Mouse (Mus musculus): ENCODE measurements around the gene Klhl22. TPM values are rescaled to one million over a fixed set of nuclear protein-coding genes. Genes with fewer than 3 reads are reported as not detected.

Klhl22 gene
- polyA plus RNA-seq, 1 experiment from 2014 or later: 52.6 TPM

GRCm38 (mm10) chr16:17796971-17797811, 37.8 kb downstream of the Klhl22 start, which contains the start of gene Scarf2:
Gene Scarf2, plus strand, starts transcription at chr16:17797282.
- Histone ChIP-seq H3K27me3 (ENCODE audit: low read depth, poor library complexity, severe bottlenecking) (peaks cover 89% of the 10 kb centered on the region), H3K27ac (replicated peaks) (peak within 1 kb of the TSS; percentile 80), H3K36me3 (peaks cover 14% of the 10 kb centered on the region), H3K9me3 (replicated peaks) (no peaks in the 10 kb centered on the region), H3K4me3 (peak within 1 kb of the TSS; percentile 56), H3K4me1 (peaks cover 32% of the 10 kb centered on the region)
- WGBS: 1% methylated on average over 81 of the region's 81 CpGs
- peak; percentile 69 for DNase-seq (ENCODE audit: low spot score)

- H3K9me3 ChIP-seq (replicated peaks): no peaks in the 10 kb centered on the region
- peak; percentile 64 for DNase-seq (ENCODE audit: low spot score)
- H3K27ac ChIP-seq (replicated peaks): peak overlapping the region; percentile 80
- peak overlapping the region; percentile 56 for H3K4me3 ChIP-seq
- H3K36me3 ChIP-seq: peaks cover 7% of the 10 kb centered on the region
- WGBS: 2% methylated on average over 29 of the region's 29 CpGs
- peaks cover 95% of the 10 kb centered on the region for H3K27me3 ChIP-seq (ENCODE audit: low read depth, poor library complexity, severe bottlenecking)
- H3K4me1 ChIP-seq: peaks cover 38% of the 10 kb centered on the region
Measured at GRCm38 (mm10) chr16:17797812-17798311, 38.4 kb downstream of the Klhl22 start.

- Histone ChIP-seq H3K36me3 (peaks cover 5% of the 10 kb centered on the region), H3K9me3 (replicated peaks) (no peaks in the 10 kb centered on the region), H3K27ac (replicated peaks) (peak overlapping the region; percentile 80; the same call in 1 of the 2 replicates), H3K4me3 (peak overlapping the region; percentile 56), H3K27me3 (ENCODE audit: low read depth, poor library complexity, severe bottlenecking) (peaks cover 100% of the 10 kb centered on the region), H3K4me1 (peaks cover 45% of the 10 kb centered on the region)
- DNase-seq (ENCODE audit: low spot score): peak; percentile 68
- WGBS: 2% methylated on average over 44 of the region's 45 CpGs
Measured at GRCm38 (mm10) chr16:17798321-17799180, 39.1 kb downstream of the Klhl22 start.

- H3K36me3 ChIP-seq: no peaks in the 10 kb centered on the region
- no peak overlapping the region for H3K4me3 ChIP-seq
- no peak for DNase-seq (ENCODE audit: low spot score)
- H3K9me3 ChIP-seq (replicated peaks): no peaks in the 10 kb centered on the region
- H3K27ac ChIP-seq (replicated peaks): no peak overlapping the region
- H3K4me1 ChIP-seq: peaks cover 56% of the 10 kb centered on the region
- peaks cover 100% of the 10 kb centered on the region for H3K27me3 ChIP-seq (ENCODE audit: low read depth, poor library complexity, severe bottlenecking)
Measured at GRCm38 (mm10) chr16:17799584-17799983, 40.2 kb downstream of the Klhl22 start.

GRCm38 (mm10) chr16:17801777-17802455, 42.5 kb downstream of the Klhl22 start:
- Histone ChIP-seq H3K9me3 (replicated peaks) (no peaks in the 10 kb centered on the region), H3K4me1 (peaks cover 67% of the 10 kb centered on the region), H3K36me3 (no peaks in the 10 kb centered on the region), H3K27me3 (ENCODE audit: low read depth, poor library complexity, severe bottlenecking) (peaks cover 100% of the 10 kb centered on the region), H3K4me3 (no peak overlapping the region), H3K27ac (replicated peaks) (no peak overlapping the region)
- DNase-seq (ENCODE audit: low spot score): peak; percentile 33
- WGBS: 2% methylated on average over 7 of the region's 7 CpGs

GRCm38 (mm10) chr16:17802456-17802838, 43.0 kb downstream of the Klhl22 start:
- Histone ChIP-seq H3K4me3 (peak overlapping the region; percentile 48), H3K27ac (replicated peaks) (no peak overlapping the region), H3K27me3 (ENCODE audit: low read depth, poor library complexity, severe bottlenecking) (peaks cover 100% of the 10 kb centered on the region), H3K4me1 (peaks cover 67% of the 10 kb centered on the region), H3K9me3 (replicated peaks) (no peaks in the 10 kb centered on the region), H3K36me3 (no peaks in the 10 kb centered on the region)
- 4% methylated on average over 18 of the region's 18 CpGs for WGBS
- DNase-seq (ENCODE audit: low spot score): no peak

GRCm38 (mm10) chr16:17802839-17803674, 43.6 kb downstream of the Klhl22 start:
- peak; percentile 51 for DNase-seq (ENCODE audit: low spot score)
- peaks cover 67% of the 10 kb centered on the region for H3K4me1 ChIP-seq
- H3K36me3 ChIP-seq: no peaks in the 10 kb centered on the region
- H3K27ac ChIP-seq (replicated peaks): no peak overlapping the region
- H3K27me3 ChIP-seq (ENCODE audit: low read depth, poor library complexity, severe bottlenecking): peaks cover 100% of the 10 kb centered on the region
- peak overlapping the region; percentile 48 for H3K4me3 ChIP-seq
- H3K9me3 ChIP-seq (replicated peaks): no peaks in the 10 kb centered on the region
- 2% methylated on average over 83 of the region's 83 CpGs for WGBS

- H3K4me1 ChIP-seq: peaks cover 61% of the 10 kb centered on the region
- peak overlapping the region; percentile 57 for H3K4me3 ChIP-seq
- no peaks in the 10 kb centered on the region for H3K36me3 ChIP-seq
- no peaks in the 10 kb centered on the region for H3K9me3 ChIP-seq (replicated peaks)
- H3K27ac ChIP-seq (replicated peaks): no peak overlapping the region
- peaks cover 99% of the 10 kb centered on the region for H3K27me3 ChIP-seq (ENCODE audit: low read depth, poor library complexity, severe bottlenecking)
- peak; percentile 40 for DNase-seq (ENCODE audit: low spot score)
- 9% methylated on average over 33 of the region's 33 CpGs for WGBS
Measured at GRCm38 (mm10) chr16:17803675-17804448, 44.4 kb downstream of the Klhl22 start.

- Histone ChIP-seq H3K4me1 (peaks cover 62% of the 10 kb centered on the region), H3K4me3 (peak overlapping the region; percentile 57), H3K36me3 (no peaks in the 10 kb centered on the region), H3K27me3 (ENCODE audit: low read depth, poor library complexity, severe bottlenecking) (peaks cover 99% of the 10 kb centered on the region), H3K27ac (replicated peaks) (no peak overlapping the region), H3K9me3 (replicated peaks) (no peaks in the 10 kb centered on the region)
- WGBS: 3% methylated on average over 33 of the region's 33 CpGs
- DNase-seq (ENCODE audit: low spot score): peak; percentile 79
Measured at GRCm38 (mm10) chr16:17804449-17804912, 45.1 kb downstream of the Klhl22 start.

- WGBS: 6% methylated on average over 7 of the region's 7 CpGs
- Histone ChIP-seq H3K36me3 (no peaks in the 10 kb centered on the region), H3K4me1 (peaks cover 67% of the 10 kb centered on the region), H3K27ac (replicated peaks) (no peak overlapping the region), H3K4me3 (peak overlapping the region; percentile 57), H3K27me3 (ENCODE audit: low read depth, poor library complexity, severe bottlenecking) (peaks cover 99% of the 10 kb centered on the region), H3K9me3 (replicated peaks) (no peaks in the 10 kb centered on the region)
- no peak for DNase-seq (ENCODE audit: low spot score)
Measured at GRCm38 (mm10) chr16:17804982-17805381, 45.6 kb downstream of the Klhl22 start.

Data from midbrain, embryonic 10.5 days (tissue).